Mouse (Mus musculus): ENCODE measurements around the gene Fnip2.

DNA sequence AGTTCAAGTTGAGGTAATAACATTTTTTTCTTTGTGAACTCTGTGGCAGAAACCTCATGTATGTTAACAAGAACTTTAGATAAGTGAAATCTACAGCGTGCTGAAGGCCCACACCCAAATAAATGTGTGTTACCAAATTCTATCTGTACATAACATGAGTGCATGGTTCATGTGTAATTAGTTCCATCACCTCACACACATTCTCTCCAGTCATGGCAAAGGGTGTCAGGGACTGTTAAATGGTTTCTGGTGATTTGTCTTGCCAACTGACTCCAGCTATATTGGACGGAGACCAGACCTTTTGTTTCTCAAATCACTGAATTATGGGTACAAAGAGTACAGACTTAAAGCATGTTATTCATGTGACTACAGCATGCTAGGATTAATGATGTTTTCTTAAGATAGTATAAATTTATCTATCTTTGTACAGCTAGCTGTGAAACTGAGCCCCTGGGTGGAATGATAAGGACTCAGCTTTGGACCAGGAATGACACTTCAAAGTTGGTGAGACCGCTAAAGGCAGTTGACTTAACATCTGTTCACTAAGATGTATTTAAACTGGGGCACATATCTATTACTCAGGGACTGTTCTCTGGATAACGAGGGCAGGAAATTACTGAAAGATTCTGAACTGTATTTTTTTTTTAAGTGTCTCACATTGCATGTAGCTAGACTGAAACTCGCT, 12.4 kb upstream of the Fnip2 start:
- peak; percentile 81 for TF ChIP-seq GATA1 (IDR thresholded peaks at IDR 0.05; ENCODE audit: low read length)
- TF ChIP-seq TAL1 (IDR thresholded peaks at IDR 0.05; ENCODE audit: low read length): peak; percentile 77
